Mouse (Mus musculus) embryonic fibroblast, embryonic 13.5 days (primary cell): ENCODE data around the gene Drc7.

Experiments used
- CTCF ChIP-seq: IDR thresholded peaks from 2 replicates; pipeline ENCODE4 v1.5.1; 2011; ENCODE audit warnings: mild to moderate bottlenecking, control low read depth, low read length, moderate library complexity, borderline replicate concordance; ENCODE audit not compliant: insufficient read depth
- POLR2A ChIP-seq: IDR thresholded peaks from 2 replicates; pipeline ENCODE4 v1.6.1; 2011; ENCODE audit warnings: low read depth, mild to moderate bottlenecking, control low read depth, low read length, moderate library complexity

DNA sequence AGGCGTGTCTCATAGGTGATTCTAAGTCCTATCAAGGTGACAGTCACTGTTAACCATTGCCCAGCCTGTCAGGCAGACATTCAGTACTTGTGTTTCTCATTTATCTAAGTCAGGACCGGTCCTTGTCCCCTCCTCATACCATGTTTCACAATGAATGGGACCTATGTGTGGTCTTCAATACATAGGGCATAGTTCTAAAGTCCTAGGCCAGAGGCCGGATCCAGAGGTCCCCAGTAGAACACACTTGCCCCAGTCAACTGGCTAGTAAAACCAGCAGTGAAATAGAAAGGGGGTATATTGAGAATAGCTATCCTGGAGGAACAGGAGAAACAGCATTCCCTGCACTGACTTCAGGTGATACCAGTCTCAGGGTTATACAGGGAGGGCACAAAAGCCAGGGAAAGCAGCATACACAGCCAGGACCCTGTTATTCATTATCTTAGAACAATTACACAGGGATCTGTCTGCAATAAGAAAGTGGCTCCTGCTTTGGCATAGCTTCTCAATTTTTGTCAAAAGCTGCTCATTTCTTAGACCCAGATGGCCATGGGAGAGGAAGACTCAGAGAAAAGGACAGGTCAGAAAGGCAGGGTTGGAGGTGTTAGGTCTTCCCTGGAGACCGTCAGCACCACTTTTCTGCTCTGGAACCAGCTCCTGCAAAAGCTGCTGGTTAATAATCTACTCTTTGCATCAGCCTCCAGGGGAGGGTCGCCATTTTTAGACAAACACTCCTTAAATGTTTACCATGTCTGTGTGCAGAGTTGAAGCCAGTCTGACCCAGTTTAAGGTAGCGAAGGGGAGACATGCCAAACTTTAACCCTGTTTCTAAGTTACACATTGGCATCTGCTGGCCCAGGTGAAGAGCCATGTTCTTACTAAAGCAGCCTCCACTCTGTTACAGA is 12.8 kb upstream of the Drc7 start:
- no peak for TF ChIP-seq POLR2A
- TF ChIP-seq CTCF: no peak
